8 mouse cellular contexts compared by ENCODE assay signal in the genomic region with DNA sequence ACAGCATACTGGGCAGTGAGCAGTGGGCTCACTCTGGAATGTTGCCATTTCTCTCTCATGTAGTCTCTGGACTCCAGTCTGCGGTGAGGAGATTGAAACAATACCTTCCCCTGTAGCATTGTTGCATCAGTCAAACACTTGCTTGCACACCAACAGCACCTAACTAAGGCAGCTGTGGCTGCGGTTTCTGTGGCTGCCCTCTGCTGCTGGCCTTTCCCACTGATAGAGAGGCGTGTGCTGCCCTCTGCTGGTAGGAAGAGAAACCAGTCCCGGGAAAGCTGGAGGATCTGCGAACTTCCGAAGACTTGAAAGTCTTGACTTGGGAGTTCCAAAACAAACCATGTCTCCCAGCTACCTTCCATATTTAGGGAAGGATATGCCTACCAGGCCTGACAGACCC.
DNase-seq lines count a peak whose midpoint lies in the region; ATAC-seq lines count a peak whose summit lies in the region.

No protein-coding gene starts in this region.

- peak; percentile 60 for DNase-seq in 3134 (ENCODE audit: extremely low read depth, insufficient read length, low spot score)
- DNase-seq in adrenal gland, adult 18-20 months (ENCODE audit: low spot score in 2 of 2): peak; percentile 76
- DNase-seq in embryo, embryonic 11 days: peak; percentile 88
- DNase-seq in gastrocnemius, postnatal 4 days (ENCODE audit: low spot score in 2 of 2): peak; percentile 61 to 72
- peak; percentile 71 to 78 for DNase-seq in kidney, adult 8-10 months
- peak; percentile 43 to 50 for DNase-seq in monocyte, adult 2 months (ENCODE audit: low read depth in 1 of 2, low spot score in 2 of 2)
- DNase-seq in spleen, postnatal 10 days (ENCODE audit: low spot score in 2 of 2): peak; percentile 32 to 77

- peaks cover 19% of the 10 kb centered on the region; the same call in 1 of the 2 replicates for H3K4me1 ChIP-seq in limb, embryonic 12.5 days (replicated peaks)

- H3K4me3 ChIP-seq in limb, embryonic 12.5 days (replicated peaks): no peak overlapping the region

- no peak overlapping the region for H3K27ac ChIP-seq in limb, embryonic 12.5 days

- no peaks in the 10 kb centered on the region for H3K9me3 ChIP-seq in limb, embryonic 12.5 days

- no peak overlapping the region for H3K4me2 ChIP-seq in limb, embryonic 12.5 days

- ATAC-seq in limb, embryonic 12.5 days (ENCODE audit: insufficient number of reproducible peaks, insufficient read depth, low FRiP score, low TSS enrichment, low read depth): 0 out of 2 replicates have a peak, but pooled peaks have one; percentile 13

- H3K9ac ChIP-seq in limb, embryonic 12.5 days (replicated peaks): no peak overlapping the region

- peaks cover 52% of the 10 kb centered on the region for H3K27me3 ChIP-seq in limb, embryonic 12.5 days

- no peaks in the 10 kb centered on the region for H3K36me3 ChIP-seq in limb, embryonic 12.5 days

- 3% methylated on average over 6 of the region's 6 CpGs for WGBS in limb, embryonic 12.5 days
